Mouse (Mus musculus): ENCODE measurements around the gene Gabrb1. TPM values are rescaled to one million over a fixed set of nuclear protein-coding genes. Genes with fewer than 3 reads are reported as not detected.
"Not testable (repeated sequence)": the region's sequence is repeated elsewhere in the genome, so short reads cannot be mapped to it uniquely, and the experiment has no call there.

Gabrb1 gene
- polyA plus RNA-seq, 1 experiment from 2014 or later: 0.26 TPM

DNA sequence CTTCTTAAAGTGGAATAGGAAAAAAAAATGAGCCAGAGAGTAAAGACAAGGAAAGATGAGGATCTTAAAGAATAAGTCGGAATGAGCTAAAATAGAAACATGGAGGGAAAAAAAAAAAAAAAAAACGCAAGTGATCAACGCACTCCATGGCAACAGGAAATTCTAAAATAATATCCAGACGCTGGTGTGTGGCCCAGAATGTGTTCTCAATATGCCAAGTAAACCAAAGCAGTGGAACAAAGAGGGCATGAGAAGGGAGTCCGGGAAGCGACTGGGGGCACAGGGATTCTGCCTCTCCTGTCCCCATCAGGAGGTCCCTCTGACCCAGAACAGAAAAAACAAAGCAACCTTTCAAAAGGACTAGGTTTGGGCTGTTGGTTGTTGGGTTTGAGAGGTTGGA is 410.9 kb downstream of the Gabrb1 start:
- no peak overlapping the region for H3K9ac ChIP-seq
- WGBS: 47% methylated on average over 6 of the region's 6 CpGs

DNA sequence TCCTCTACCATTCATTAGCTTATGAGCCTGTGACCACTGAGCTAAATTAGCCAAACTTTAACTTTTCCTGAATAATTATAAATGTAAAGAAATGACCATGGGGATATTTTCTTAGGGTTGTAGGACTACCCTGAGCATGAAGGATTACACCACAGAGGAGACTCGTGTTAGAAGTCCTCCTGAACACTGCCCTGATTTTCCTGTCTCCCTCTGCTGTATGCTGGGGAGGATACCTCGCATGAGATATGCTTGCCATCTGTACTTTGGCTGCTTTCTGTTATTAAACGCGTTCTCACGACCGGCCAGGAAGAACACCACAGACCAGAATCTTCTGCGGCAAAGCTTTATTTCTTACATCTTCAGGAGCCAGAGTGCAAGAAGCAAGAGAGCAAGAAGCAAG is 411.5 kb downstream of the Gabrb1 start:
- ATAC-seq (ENCODE audit: borderline replicate concordance, extremely low read depth, low FRiP score, low TSS enrichment); H3K27me3 ChIP-seq; H3K4me3 ChIP-seq; H3K9me3 ChIP-seq; H3K36me3 ChIP-seq; H3K9ac ChIP-seq; H3K27ac ChIP-seq; H3K4me2 ChIP-seq; H3K4me1 ChIP-seq: not testable (repeated sequence)
- WGBS: 85% methylated on average over 7 of the region's 7 CpGs

More for the DNA sequence above, 410.9 kb downstream of the Gabrb1 start:
- Histone ChIP-seq H3K27ac (no peak overlapping the region), H3K4me1 (no peaks in the 10 kb centered on the region), H3K4me2 (no peak overlapping the region), H3K9me3 (no peaks in the 10 kb centered on the region), H3K36me3 (no peaks in the 10 kb centered on the region), H3K4me3 (no peak overlapping the region), H3K27me3 (no peaks in the 10 kb centered on the region)
- no peak for ATAC-seq (ENCODE audit: borderline replicate concordance, extremely low read depth, low FRiP score, low TSS enrichment)

GRCm38 (mm10) chr5:72076781-72077180 is 418.9 kb downstream of the Gabrb1 start:
- Histone ChIP-seq H3K9me3 (no peaks in the 10 kb centered on the region), H3K36me3 (no peaks in the 10 kb centered on the region), H3K9ac (no peak overlapping the region), H3K4me1 (no peaks in the 10 kb centered on the region), H3K27ac (no peak overlapping the region), H3K4me2 (no peak overlapping the region), H3K27me3 (no peaks in the 10 kb centered on the region), H3K4me3 (no peak overlapping the region)
- no peak for ATAC-seq (ENCODE audit: borderline replicate concordance, extremely low read depth, low FRiP score, low TSS enrichment)
- WGBS: 87% methylated on average over 6 of the region's 6 CpGs

- H3K27me3 ChIP-seq: no peaks in the 10 kb centered on the region
- H3K27ac ChIP-seq: no peak overlapping the region
- no peak overlapping the region for H3K4me2 ChIP-seq
- no peaks in the 10 kb centered on the region for H3K4me1 ChIP-seq
- H3K4me3 ChIP-seq: no peak overlapping the region
- WGBS: 89% methylated on average over 1 of the region's 1 CpGs
- H3K9me3 ChIP-seq: no peaks in the 10 kb centered on the region
- H3K36me3 ChIP-seq: no peaks in the 10 kb centered on the region
- no peak overlapping the region for H3K9ac ChIP-seq
- ATAC-seq (ENCODE audit: borderline replicate concordance, extremely low read depth, low FRiP score, low TSS enrichment): no peak
Measured at GRCm38 (mm10) chr5:72086518-72086917, 428.6 kb downstream of the Gabrb1 start.

DNA sequence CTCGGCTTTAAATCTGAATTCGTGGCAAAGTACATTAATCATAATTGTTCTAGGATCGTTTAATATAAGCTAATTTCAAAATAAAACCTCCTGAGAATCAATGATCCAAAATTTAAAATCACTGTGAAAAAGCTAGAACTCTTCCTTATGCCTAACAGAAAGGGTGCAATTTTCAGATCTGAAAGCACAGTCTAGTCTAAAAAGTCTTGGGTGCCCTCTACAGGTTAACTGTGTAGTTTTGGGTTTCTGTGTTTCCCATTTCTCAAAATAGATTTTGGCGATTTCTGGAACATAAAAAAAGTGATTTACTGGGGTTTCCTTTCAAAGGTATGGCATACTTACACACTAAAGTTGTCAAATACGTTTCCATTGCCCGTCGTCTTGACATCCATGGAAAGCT is 436.7 kb downstream of the Gabrb1 start:
- no peak overlapping the region for H3K27ac ChIP-seq

GRCm38 (mm10) chr5:72095015-72095414 is 437.1 kb downstream of the Gabrb1 start:
- H3K4me1 ChIP-seq: no peaks in the 10 kb centered on the region
- no peak overlapping the region for H3K4me3 ChIP-seq
- no peaks in the 10 kb centered on the region for H3K9me3 ChIP-seq
- no peak for ATAC-seq (ENCODE audit: borderline replicate concordance, extremely low read depth, low FRiP score, low TSS enrichment)
- no peak overlapping the region for H3K4me2 ChIP-seq
- H3K9ac ChIP-seq: no peak overlapping the region
- no peak overlapping the region for H3K27ac ChIP-seq
- H3K27me3 ChIP-seq: no peaks in the 10 kb centered on the region
- H3K36me3 ChIP-seq: no peaks in the 10 kb centered on the region
- 87% methylated on average over 2 of the region's 2 CpGs for WGBS

More for the DNA sequence above, 436.7 kb downstream of the Gabrb1 start:
- H3K4me2 ChIP-seq: no peak overlapping the region
- no peaks in the 10 kb centered on the region for H3K27me3 ChIP-seq
- 48% methylated on average over 7 of the region's 7 CpGs for WGBS
- H3K4me1 ChIP-seq: no peaks in the 10 kb centered on the region
- no peaks in the 10 kb centered on the region for H3K9me3 ChIP-seq
- H3K36me3 ChIP-seq: no peaks in the 10 kb centered on the region
- ATAC-seq (ENCODE audit: borderline replicate concordance, extremely low read depth, low FRiP score, low TSS enrichment): no peak
- H3K4me3 ChIP-seq: no peak overlapping the region
- no peak overlapping the region for H3K9ac ChIP-seq

DNA sequence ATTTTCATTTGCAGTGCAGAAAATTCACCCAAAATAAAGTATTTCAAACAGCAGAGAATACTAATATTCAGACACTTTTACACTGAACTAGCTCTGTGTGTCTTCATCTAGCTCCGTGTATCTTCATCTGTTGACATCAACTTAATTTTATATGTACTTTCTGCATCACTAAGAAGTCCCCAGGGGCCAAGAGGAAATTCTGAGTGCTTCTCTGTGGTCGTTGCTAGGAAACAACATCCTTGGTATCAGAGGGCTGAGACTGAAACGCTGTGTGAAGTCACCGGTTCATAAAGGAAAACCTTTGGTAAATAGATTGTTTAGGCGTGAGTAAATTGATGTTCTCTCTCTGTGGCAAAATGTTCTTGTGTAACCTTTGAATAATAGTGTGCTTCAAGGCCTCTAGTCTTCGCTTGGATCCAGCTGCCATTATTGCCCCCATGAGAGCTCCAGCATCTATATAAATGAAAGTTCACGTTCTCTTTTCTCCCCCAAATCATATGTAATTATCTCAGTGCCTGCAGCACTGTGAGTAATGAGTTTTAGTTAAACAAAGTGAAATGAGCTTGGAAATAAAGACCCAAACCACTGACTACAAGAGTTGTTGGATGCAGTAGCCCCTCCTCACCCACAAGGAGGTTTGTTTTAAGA is 446.5 kb downstream of the Gabrb1 start:
- no peak overlapping the region for H3K27ac ChIP-seq
- no peak for ATAC-seq (ENCODE audit: borderline replicate concordance, extremely low read depth, low FRiP score, low TSS enrichment)
- 66% methylated on average over 7 of the region's 7 CpGs for WGBS
- no peak overlapping the region for H3K9ac ChIP-seq
- no peaks in the 10 kb centered on the region for H3K27me3 ChIP-seq
- no peaks in the 10 kb centered on the region for H3K9me3 ChIP-seq
- H3K4me2 ChIP-seq: no peak overlapping the region
- H3K4me1 ChIP-seq: no peaks in the 10 kb centered on the region
- no peak overlapping the region for H3K4me3 ChIP-seq
- no peaks in the 10 kb centered on the region for H3K36me3 ChIP-seq

GRCm38 (mm10) chr5:72122414-72123037 is 464.6 kb downstream of the Gabrb1 start:
- H3K9ac ChIP-seq: no peak overlapping the region

DNA sequence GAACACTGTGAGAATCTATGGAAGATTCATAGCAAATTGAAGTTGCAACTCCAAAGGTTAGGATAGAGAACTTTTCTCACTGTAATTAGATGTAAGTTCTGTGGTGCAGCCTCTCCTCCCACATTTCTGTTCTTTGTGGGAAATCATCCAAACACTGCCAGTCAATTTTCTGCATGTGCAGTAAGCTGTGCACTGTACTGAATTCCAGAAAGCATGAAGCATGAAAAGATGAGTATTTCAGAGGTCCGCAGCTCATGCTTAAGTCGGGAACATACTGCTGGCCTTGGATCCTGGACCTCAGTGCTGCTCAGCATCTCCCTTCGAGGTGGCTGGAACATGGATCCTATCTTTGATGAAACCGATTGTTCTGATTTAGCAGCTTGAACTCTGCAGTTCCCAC is 468.8 kb downstream of the Gabrb1 start:
- Histone ChIP-seq H3K27ac (no peak overlapping the region), H3K27me3 (no peaks in the 10 kb centered on the region), H3K4me1 (no peaks in the 10 kb centered on the region), H3K9ac (no peak overlapping the region), H3K9me3 (no peaks in the 10 kb centered on the region), H3K36me3 (no peaks in the 10 kb centered on the region), H3K4me2 (no peak overlapping the region), H3K4me3 (no peak overlapping the region)
- WGBS: 83% methylated on average over 4 of the region's 4 CpGs
- no peak for ATAC-seq (ENCODE audit: borderline replicate concordance, extremely low read depth, low FRiP score, low TSS enrichment)

More at GRCm38 (mm10) chr5:72122414-72123037, 464.6 kb downstream of the Gabrb1 start:
- no peak overlapping the region for H3K4me3 ChIP-seq
- H3K27ac ChIP-seq: no peak overlapping the region
- H3K36me3 ChIP-seq: no peaks in the 10 kb centered on the region
- H3K4me2 ChIP-seq: no peak overlapping the region
- no peaks in the 10 kb centered on the region for H3K9me3 ChIP-seq
- no peaks in the 10 kb centered on the region for H3K27me3 ChIP-seq
- WGBS: 77% methylated on average over 6 of the region's 6 CpGs
- no peak for ATAC-seq (ENCODE audit: borderline replicate concordance, extremely low read depth, low FRiP score, low TSS enrichment)
- no peaks in the 10 kb centered on the region for H3K4me1 ChIP-seq

DNA sequence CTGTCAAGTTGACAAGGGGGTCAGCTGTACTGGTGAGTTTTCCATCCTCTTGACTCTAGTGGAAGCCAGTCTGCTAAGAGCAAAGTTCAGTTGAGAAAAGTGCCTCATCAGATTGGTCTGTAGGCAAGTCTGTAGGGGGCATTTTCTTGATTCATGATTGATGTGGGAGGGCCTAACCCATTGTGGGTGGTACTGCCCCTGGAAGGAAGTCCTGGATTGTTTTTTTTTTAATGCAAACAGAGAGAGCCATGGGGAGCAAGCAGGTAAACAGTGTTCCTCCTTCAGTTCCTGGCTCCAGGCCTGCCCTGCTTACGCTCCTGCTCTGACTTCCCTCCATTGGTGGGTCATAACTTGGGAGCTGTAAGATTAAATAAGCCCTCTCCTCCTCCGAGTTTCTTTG is 476.0 kb downstream of the Gabrb1 start:
- H3K4me3 ChIP-seq: no peak overlapping the region
- no peaks in the 10 kb centered on the region for H3K4me1 ChIP-seq
- H3K27me3 ChIP-seq: no peaks in the 10 kb centered on the region
- no peaks in the 10 kb centered on the region for H3K36me3 ChIP-seq
- no peak for ATAC-seq (ENCODE audit: borderline replicate concordance, extremely low read depth, low FRiP score, low TSS enrichment)
- H3K9me3 ChIP-seq: no peaks in the 10 kb centered on the region
- no peak overlapping the region for H3K4me2 ChIP-seq
- no peak overlapping the region for H3K27ac ChIP-seq
- 55% methylated on average over 2 of the region's 2 CpGs for WGBS
- H3K9ac ChIP-seq: no peak overlapping the region

- no peaks in the 10 kb centered on the region for H3K4me1 ChIP-seq
- no peak overlapping the region for H3K4me3 ChIP-seq
- H3K9ac ChIP-seq: no peak overlapping the region
- H3K36me3 ChIP-seq: no peaks in the 10 kb centered on the region
- H3K27me3 ChIP-seq: no peaks in the 10 kb centered on the region
- no peak overlapping the region for H3K27ac ChIP-seq
- 83% methylated on average over 7 of the region's 7 CpGs for WGBS
- H3K4me2 ChIP-seq: no peak overlapping the region
- no peaks in the 10 kb centered on the region for H3K9me3 ChIP-seq
- ATAC-seq (ENCODE audit: borderline replicate concordance, extremely low read depth, low FRiP score, low TSS enrichment): no peak
Measured at GRCm38 (mm10) chr5:72138256-72138655, 480.3 kb downstream of the Gabrb1 start.

DNA sequence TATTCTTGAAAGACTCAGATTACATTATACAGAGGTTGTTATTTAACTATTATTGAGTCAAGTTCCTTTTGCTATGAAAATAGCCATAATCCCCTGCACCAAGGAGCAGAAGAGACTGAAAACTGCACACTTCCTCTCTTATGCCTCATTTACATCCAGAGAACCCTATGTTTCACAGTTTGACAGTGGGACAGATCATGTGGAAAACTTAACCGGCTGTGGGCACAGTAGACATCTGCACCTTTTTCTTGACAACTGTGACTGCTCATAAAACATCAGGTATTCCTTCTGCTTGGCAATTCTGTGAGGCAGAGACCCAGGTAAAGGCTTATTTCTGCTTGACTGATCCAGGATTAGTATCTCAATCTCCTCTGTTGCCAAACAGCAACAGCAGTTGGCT is 481.7 kb downstream of the Gabrb1 start:
- H3K9me3 ChIP-seq: no peaks in the 10 kb centered on the region
- no peaks in the 10 kb centered on the region for H3K27me3 ChIP-seq
- WGBS: 79% methylated on average over 1 of the region's 1 CpGs
- no peak overlapping the region for H3K4me3 ChIP-seq
- no peak for ATAC-seq (ENCODE audit: borderline replicate concordance, extremely low read depth, low FRiP score, low TSS enrichment)
- no peak overlapping the region for H3K9ac ChIP-seq
- H3K4me2 ChIP-seq: no peak overlapping the region
- no peaks in the 10 kb centered on the region for H3K36me3 ChIP-seq
- H3K4me1 ChIP-seq: no peaks in the 10 kb centered on the region
- H3K27ac ChIP-seq: no peak overlapping the region

Data from lung, embryonic 15.5 days (tissue).